Mouse (Mus musculus) midbrain, postnatal 0 days (tissue): ENCODE results near the gene Mtfp1. TPM values are rescaled to one million over a fixed set of nuclear protein-coding genes. Genes with fewer than 3 reads are reported as not detected.
A peak's percentile ranks its signal among the peaks of the same experiment; 100 is the strongest.

Source experiments
- ATAC-seq: fragments of 200-750 bp; cut with Nextera tagmentation; 2 replicates; pipeline ENCODE4 v1.8.0; 2017; ENCODE audit warnings: moderate number of reproducible peaks, mild to moderate bottlenecking, moderate TSS enrichment, moderate library complexity; ENCODE audit not compliant: low FRiP score
- DNase-seq: peaks from one replicate; pipeline ENCODE4 v3.0.0-alpha.2; 2015; ENCODE audit warnings: low spot score
- H3K27ac ChIP-seq: fragments of 300-500 bp; sonication (generic); 2 replicates; pipeline ENCODE4 v1.5.1; 2014; ENCODE audit warnings: low read depth, mild to moderate bottlenecking, low read length, mixed read lengths
- H3K27me3 ChIP-seq: fragments of 300-500 bp; sonication (generic); 2 replicates; pipeline ENCODE4 v1.6.1; 2014; ENCODE audit warnings: low read length, control low read depth, mixed read lengths; ENCODE audit not compliant: insufficient read depth
- H3K36me3 ChIP-seq: fragments of 300-500 bp; sonication (generic); 2 replicates; pipeline ENCODE4 v1.6.1; 2014; ENCODE audit warnings: low read length, control low read depth, mixed read lengths; ENCODE audit not compliant: insufficient read depth
- H3K4me1 ChIP-seq: fragments of 300-500 bp; sonication (generic); 2 replicates; pipeline ENCODE4 v1.6.1; 2014; ENCODE audit warnings: mild to moderate bottlenecking, control low read depth, antibody characterized with exemption, low read length, mixed read lengths; ENCODE audit not compliant: insufficient read depth
- H3K4me2 ChIP-seq: fragments of 300-500 bp; sonication (generic); 2 replicates; pipeline ENCODE4 v1.6.1; 2014; ENCODE audit warnings: low read depth, mild to moderate bottlenecking, low read length, mixed read lengths; ENCODE audit not compliant: poor library complexity, severe bottlenecking
- H3K4me3 ChIP-seq: fragments of 300-500 bp; sonication (generic); 2 replicates; pipeline ENCODE4 v1.5.1; 2014; ENCODE audit warnings: low read depth, mild to moderate bottlenecking, low read length, moderate library complexity
- H3K9ac ChIP-seq: fragments of 300-500 bp; sonication (generic); replicated peaks from 2 replicates; pipeline ENCODE4 v1.6.1; 2014; ENCODE audit warnings: mild to moderate bottlenecking, low read length, moderate library complexity, mixed read lengths; ENCODE audit not compliant: poor library complexity, severe bottlenecking
- H3K9me3 ChIP-seq: fragments of 300-500 bp; sonication (generic); 2 replicates; pipeline ENCODE4 v1.6.1; 2016; ENCODE audit warnings: low read length, control low read depth
- CTCF ChIP-seq: IDR thresholded peaks from 2 replicates; pipeline ENCODE4 v1.5.1; 2016; ENCODE audit warnings: antibody characterized with exemption, mild to moderate bottlenecking
- WGBS: fragments of 180-500 bp; shearing (Covaris S2); extraction: QIAGEN DNeasy Blood & Tissue Kit; methylation state at CpG from one replicate; pipeline ENCODE4 v1.1.7; 2014; 5-methylcytosine and 5-hydroxymethylcytosine counted together
- polyA plus RNA-seq: library from polyadenylated mRNA; unstranded; fragments of >200 nt; fragmentation: Nextera tagmentation; extraction: Ambion mirVana; gene quantifications from 2 replicates; pipeline ENCODE4 v1.2.1, GENCODE M21; 2015
- total RNA-seq: library from RNA; depleted of rRNA; stranded (reverse); fragments of >200 nt; gene quantifications from 2 replicates; pipeline ENCODE4 v1.2.3, GENCODE M21; 2014

The Mtfp1 gene
- total and polyA plus RNA-seq, 2 experiments from 2014 or later, result 15.4 to 17.7 TPM

- DNase-seq, result no peak
- WGBS, result 68% methylated on average over 10 of the region's 10 CpGs
- Histone ChIP-seq H3K9ac (no peak within 1 kb of the TSS), H3K36me3 (no peaks in the 10 kb centered on the region), H3K4me3 (no peak within 1 kb of the TSS), H3K4me2 (no peak within 1 kb of the TSS), H3K27me3 (peaks cover 5% of the 10 kb centered on the region; the same call in 1 of the 2 replicates), H3K4me1 (no peaks in the 10 kb centered on the region), H3K27ac (no peak within 1 kb of the TSS), H3K9me3 (peaks cover 5% of the 10 kb centered on the region; the same call in 1 of the 2 replicates)
- ATAC-seq, result no peak
- TF ChIP-seq CTCF, result no peak
Measured at GRCm38 (mm10) chr11:4122742-4123579, 27.7 kb upstream of the Mtfp1 start, which contains the start of gene Sec14l2. Gene Sec14l2 (minus strand): TSS chr11:4123415.

DNA sequence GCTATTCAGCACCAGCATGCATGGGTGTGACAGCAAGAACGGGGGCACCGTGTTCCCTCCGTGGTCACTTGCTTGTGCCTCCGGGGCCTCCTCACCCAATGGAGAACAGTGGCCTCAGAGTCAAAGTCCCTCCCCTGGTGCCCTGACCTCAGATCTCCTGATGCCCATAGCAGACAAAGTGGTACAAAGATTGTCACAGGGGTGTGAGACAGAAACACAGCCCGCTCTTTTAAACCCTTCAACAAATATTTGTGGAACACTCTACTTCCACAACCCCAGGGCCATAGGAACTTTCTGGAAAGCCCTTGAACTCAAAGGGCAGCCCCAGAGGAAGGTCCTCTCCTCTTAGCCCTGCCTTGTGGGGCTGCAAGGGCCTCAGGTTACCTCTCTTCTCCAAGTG is 27.0 kb upstream of the Mtfp1 start:
- no peak for TF ChIP-seq CTCF
- H3K4me1 ChIP-seq, result peaks cover 6% of the 10 kb centered on the region
- H3K36me3 ChIP-seq, result no peaks in the 10 kb centered on the region
- peaks cover 5% of the 10 kb centered on the region; the same call in 1 of the 2 replicates for H3K27me3 ChIP-seq
- H3K9me3 ChIP-seq, result peaks cover 5% of the 10 kb centered on the region; the same call in 1 of the 2 replicates
- H3K27ac ChIP-seq, result no peak overlapping the region
- no peak overlapping the region for H3K4me2 ChIP-seq
- no peak for ATAC-seq
- no peak overlapping the region for H3K4me3 ChIP-seq
- no peak overlapping the region for H3K9ac ChIP-seq
- WGBS, result 88% methylated on average over 5 of the region's 5 CpGs
- DNase-seq, result no peak

GRCm38 (mm10) chr11:4121691-4122090 is 26.4 kb upstream of the Mtfp1 start:
- H3K36me3 ChIP-seq, result no peaks in the 10 kb centered on the region
- peaks cover 5% of the 10 kb centered on the region; the same call in 1 of the 2 replicates for H3K27me3 ChIP-seq
- DNase-seq (no peak), ATAC-seq (no peak)
- no peak overlapping the region for H3K4me3 ChIP-seq
- no peak overlapping the region for H3K9ac ChIP-seq
- H3K9me3 ChIP-seq, result peaks cover 5% of the 10 kb centered on the region; the same call in 1 of the 2 replicates
- H3K4me1 ChIP-seq, result peaks cover 11% of the 10 kb centered on the region
- no peak for TF ChIP-seq CTCF
- H3K4me2 ChIP-seq, result no peak overlapping the region
- H3K27ac ChIP-seq, result no peak overlapping the region
- 78% methylated on average over 3 of the region's 3 CpGs for WGBS

DNA sequence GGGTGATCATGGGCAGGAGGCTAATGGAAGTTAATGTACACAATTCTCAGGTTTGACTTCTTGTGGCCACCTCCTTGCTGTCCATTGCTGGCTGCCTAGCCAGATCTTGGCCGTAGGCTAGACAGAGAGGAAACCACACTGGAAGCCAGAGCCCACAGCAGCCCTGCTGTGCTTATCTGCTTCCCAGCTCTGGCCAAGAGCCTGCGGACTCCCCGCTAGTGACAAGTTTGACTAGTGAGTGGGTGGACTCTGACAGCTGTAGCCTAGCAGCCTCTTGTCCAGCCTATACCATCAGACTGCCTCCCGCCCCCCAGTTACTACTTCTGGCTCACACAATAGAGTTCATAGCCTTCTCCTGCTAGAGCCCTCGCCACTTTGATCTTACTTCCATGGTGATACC is 24.4 kb upstream of the Mtfp1 start:
- TF ChIP-seq CTCF, result no peak
- DNase-seq (no peak), ATAC-seq (no peak)
- peaks cover 5% of the 10 kb centered on the region; the same call in 1 of the 2 replicates for H3K27me3 ChIP-seq
- WGBS, result 81% methylated on average over 5 of the region's 5 CpGs
- H3K9me3 ChIP-seq, result no peaks in the 10 kb centered on the region
- H3K4me2 ChIP-seq, result no peak overlapping the region
- no peak overlapping the region for H3K4me3 ChIP-seq
- no peak overlapping the region for H3K9ac ChIP-seq
- peaks cover 12% of the 10 kb centered on the region for H3K4me1 ChIP-seq
- H3K27ac ChIP-seq, result no peak overlapping the region
- no peaks in the 10 kb centered on the region for H3K36me3 ChIP-seq

- Histone ChIP-seq H3K9me3 (no peaks in the 10 kb centered on the region), H3K9ac (peak overlapping the region; percentile 68), H3K27me3 (peaks cover 5% of the 10 kb centered on the region; the same call in 1 of the 2 replicates), H3K4me1 (peaks cover 12% of the 10 kb centered on the region), H3K4me2 (peak overlapping the region; percentile 87), H3K36me3 (no peaks in the 10 kb centered on the region), H3K27ac (peak overlapping the region; percentile 68), H3K4me3 (peak overlapping the region; percentile 63)
- WGBS, result 1% methylated on average over 39 of the region's 41 CpGs
- ATAC-seq (peak; percentile 69), DNase-seq (peak; percentile 84)
- TF ChIP-seq CTCF, result no peak
Measured at GRCm38 (mm10) chr11:4118081-4118921, 23.1 kb upstream of the Mtfp1 start.
